Mouse (Mus musculus): ENCODE results near the gene Rbms3.

- TF ChIP-seq CTCF (IDR thresholded peaks at IDR 0.05) = no peak
- TF ChIP-seq EP300 (IDR thresholded peaks at IDR 0.05) = no peak
These were observed 316.1 kb downstream of the Rbms3 start for GRCm38 (mm10) chr9:117313642-117314041.
